Mouse (Mus musculus) granulocyte monocyte progenitor cell, adult 5-6 weeks (primary cell): ENCODE data around the gene Cox19. TPM values are rescaled to one million over a fixed set of nuclear protein-coding genes. Genes with fewer than 3 reads are reported as not detected.
A peak's percentile ranks its signal among the peaks of the same experiment; 100 is the strongest.
"Not testable (repeated sequence)": the region's sequence is repeated elsewhere in the genome, so short reads cannot be mapped to it uniquely, and the experiment has no call there.

ENCODE experiments used
- ATAC-seq: replicated peaks from 2 replicates; pipeline ENCODE4 v1.8.0; 2016; ENCODE audit warnings: mild to moderate bottlenecking, moderate TSS enrichment, inconsistent platforms; ENCODE audit not compliant: poor library complexity, severe bottlenecking
- total RNA-seq, 2 experiments: library from RNA; stranded (forward) in 1 of 2; stranded (reverse) in 1 of 2; fragments of 200-712, 200-1000 nt in 1 of 2; fragments of >200 nt in 1 of 2; fragmentation: Nextera tagmentation in 1 of 2; gene quantifications; 2 replicates each; pipeline ENCODE4 v1.2.3; 2014 to 2017

Gene Cox19
- 29.2 and 60.1 TPM in 2 replicates for total RNA-seq (2014; fragmentation: Nextera tagmentation)
- 31.4 and 35.9 TPM in 2 replicates for total RNA-seq (2017)

DNA sequence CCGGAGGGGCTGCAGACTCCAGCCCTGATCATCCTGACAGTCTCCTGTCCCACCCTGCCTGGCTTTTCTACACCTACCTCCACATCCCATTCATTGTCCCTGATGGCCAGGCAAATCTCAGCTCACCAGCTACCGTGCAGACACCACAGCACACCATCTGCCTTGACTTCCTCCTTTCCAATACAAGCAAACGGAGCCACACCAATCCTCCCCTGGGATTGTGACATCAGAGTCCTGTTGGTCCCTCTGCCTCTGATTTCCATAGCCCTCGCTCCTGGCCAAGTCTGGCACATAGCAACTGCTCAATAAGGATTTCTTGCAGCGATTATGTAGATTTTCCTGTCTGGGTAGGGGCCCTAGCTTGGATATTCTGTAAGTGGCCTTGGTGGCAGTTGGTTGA is at the start of gene Cox19:
Gene Cox19 (minus strand): TSS at position 285 of the 400 bp plus-strand sequence.
- peak; percentile 68 for ATAC-seq

GRCm38 (mm10) chr5:139399991-139400390 is 48.8 kb upstream of the Cox19 start:
- no peak for ATAC-seq

DNA sequence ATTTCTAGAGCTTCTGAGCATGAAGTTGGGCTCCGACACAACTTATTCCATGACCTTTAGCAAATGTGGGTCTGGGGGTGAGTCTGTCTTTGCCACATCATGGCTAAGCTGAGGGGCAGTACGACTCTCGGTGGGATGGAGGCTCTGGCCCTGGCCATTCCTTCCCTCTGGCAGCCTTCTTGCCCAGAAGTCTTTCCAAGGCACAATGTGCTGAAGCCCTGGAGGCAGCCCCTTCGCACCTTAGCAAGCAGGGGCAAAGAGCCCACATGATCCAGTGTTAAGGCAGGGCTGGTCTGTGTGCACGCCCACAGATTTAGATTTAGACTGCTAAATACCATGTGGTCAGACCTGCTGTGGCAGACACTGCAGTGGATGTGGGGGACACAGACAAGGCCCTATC is 47.6 kb upstream of the Cox19 start:
- ATAC-seq = no peak

DNA sequence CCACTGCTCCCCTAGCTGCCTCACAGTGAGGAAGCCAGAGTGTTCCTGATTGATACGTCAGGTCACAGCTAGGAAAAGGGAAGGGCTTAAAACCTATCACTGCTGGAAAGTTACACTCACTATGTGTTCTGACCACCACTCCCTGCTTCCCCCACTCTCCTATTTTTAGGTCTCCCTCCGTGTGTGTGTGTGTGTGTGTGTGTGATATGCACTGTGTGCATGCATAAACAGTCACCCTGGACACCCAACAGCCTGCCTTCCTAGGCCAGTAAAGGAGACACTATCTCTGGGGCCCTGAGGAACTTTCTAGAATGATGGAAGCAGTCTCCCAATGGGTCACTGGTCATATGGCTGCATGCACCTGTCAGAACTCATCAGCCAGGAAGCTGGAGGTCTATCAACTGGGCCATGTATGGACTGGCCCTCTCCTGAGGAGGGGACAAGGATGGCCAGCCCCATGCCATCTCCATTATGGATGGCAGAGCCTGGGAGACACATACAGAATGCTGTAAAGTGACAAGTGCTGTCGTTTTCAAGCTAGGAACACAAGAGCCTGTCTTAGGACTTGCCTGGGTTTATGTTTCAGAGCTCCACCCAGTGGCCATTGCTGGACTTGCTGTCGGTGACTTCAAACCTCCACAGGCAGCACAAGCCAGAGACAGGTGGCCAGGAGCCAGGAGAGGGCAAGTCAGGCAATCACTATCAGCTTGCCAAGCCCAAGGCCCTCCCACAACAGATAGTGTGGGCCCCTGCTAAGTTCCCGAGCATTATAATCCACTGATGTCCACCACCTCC is 46.9 kb upstream of the Cox19 start:
- peak; percentile 79 for ATAC-seq

GRCm38 (mm10) chr5:139397359-139397916 is 46.2 kb upstream of the Cox19 start:
- no peak for ATAC-seq

GRCm38 (mm10) chr5:139395528-139395927 is 44.3 kb upstream of the Cox19 start:
- ATAC-seq = no peak

DNA sequence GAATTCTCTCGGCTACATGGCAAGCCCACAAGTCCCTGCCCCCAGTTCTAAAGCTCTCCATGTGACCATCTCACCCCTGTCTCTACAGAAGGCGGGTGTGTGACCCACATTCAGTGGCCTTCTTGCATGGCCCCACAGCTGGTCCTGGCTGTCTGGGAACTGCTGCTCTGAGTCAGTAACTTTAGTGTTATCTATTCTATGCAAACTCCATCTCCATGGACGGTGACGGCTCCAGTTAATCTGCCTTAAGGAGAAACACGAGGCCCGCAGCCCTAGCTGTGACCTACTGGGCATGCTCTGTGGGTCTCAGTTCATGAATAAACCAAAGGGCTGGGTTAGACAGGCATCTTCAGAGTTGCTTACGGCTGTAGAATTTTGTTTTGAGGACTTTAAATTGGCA is 43.2 kb upstream of the Cox19 start:
- no peak for ATAC-seq

- ATAC-seq = no peak
These were observed 42.0 kb upstream of the Cox19 start for GRCm38 (mm10) chr5:139393197-139393588.

- no peak for ATAC-seq
These were observed 41.3 kb upstream of the Cox19 start for GRCm38 (mm10) chr5:139392219-139393196.

DNA sequence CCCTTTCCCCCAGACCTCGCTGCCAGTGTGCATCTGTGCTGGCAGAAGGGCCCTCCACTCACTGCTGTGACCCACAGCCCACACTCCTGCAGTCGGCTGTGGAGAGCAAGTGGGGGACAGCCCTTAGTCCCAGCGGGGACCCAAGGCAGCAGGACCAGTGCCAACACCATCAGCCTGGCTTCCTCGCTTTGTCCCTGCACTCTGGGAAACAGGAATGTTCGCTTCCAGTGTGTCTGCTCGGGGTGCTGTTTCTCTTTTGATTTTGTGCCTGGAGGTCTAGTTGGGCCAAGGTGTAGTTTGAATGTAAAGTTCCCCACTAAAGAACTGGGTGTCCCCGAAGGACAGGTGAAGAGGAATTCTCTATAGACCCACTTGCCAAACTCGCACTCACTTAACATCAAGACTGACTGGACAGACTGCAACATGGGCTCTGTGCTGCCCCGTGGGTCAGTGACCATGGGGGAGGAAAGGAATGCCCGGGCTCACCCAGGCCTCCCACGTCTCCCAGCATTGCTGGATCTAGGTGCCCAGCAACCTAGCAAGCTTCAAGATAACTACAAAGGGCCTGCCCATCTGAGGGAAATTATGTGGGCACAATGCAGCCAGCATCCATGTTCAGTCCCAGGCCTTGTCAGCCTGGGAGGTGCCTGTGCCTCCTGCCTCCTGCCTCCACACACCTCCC is 40.2 kb upstream of the Cox19 start:
- no peak for ATAC-seq

DNA sequence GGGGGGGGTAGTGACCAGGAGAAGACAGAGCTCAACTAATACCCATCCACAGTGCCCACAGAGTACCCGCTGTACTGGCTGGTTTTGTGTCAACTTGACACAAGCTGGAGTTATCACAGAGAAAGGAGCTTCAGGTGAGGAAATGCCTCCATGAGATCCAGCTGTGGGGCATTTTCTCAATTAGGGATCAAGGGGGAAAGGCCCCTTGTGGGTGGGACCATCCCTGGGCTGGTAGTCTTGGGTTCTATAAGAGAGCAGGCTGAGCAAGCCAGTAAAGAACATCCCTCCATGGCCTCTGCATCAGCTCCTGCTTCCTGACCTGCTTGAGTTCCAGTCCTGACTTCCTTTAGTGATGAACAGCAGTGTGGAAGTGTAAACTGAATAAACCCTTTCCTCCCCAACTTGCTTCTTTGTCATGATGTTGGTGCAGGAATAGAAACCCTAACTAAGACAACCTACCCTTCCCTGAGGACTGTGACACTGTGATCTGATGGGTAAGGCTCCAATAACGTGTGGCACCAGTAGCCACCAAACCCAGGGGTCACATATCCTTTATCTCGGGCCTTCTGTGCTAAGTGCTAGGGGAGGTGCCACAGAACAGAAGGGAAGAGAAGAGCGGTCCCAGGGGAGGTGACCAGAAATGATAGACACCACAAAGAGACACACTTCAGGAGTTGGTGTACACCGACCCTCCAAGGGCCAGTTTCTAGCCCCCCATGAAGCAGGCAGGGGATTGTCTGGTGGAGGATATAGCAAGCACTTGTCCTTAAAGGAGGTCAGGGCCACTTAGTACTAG is 39.3 kb upstream of the Cox19 start:
- not testable (repeated sequence) for ATAC-seq

DNA sequence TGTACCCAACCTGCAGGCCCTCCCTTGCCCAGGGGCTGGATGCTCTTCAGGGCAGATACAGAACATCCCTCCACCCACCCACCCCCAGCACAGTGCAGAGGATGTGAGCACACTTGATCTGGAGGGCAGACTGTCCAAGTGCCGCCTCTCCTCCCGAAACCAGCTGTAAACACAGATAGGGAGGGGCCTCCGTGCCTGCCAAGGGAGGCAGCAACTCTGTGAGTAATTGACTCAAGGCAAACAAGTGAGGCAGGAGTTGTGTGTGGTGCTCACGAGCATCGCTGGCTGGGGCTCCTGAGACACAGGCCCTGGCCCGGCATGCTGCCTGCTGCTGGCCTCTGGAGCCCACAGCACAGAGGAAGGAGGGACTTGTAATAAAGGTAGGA is 38.5 kb upstream of the Cox19 start:
- no peak for ATAC-seq

- ATAC-seq = no peak
These were observed 37.8 kb upstream of the Cox19 start for GRCm38 (mm10) chr5:139388694-139389675.

DNA sequence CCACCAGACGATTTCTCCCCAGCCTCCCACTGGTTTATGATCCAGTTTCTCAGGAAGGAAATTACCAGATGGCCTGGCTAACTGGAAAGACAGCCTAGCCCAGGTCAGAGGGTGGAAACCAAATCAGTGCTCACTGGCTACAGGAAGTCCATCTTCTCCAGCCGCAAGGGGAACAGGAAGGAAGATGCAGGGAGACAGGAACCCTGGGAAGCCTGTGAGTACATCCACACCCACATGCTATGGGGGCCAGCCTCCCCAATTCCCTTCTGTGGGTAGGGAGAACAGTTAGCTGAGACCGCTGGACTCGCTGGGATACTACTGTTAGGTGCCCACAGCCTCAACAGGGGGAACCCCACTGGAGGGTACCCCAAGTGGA is 37.0 kb upstream of the Cox19 start:
- ATAC-seq = peak; percentile 13

DNA sequence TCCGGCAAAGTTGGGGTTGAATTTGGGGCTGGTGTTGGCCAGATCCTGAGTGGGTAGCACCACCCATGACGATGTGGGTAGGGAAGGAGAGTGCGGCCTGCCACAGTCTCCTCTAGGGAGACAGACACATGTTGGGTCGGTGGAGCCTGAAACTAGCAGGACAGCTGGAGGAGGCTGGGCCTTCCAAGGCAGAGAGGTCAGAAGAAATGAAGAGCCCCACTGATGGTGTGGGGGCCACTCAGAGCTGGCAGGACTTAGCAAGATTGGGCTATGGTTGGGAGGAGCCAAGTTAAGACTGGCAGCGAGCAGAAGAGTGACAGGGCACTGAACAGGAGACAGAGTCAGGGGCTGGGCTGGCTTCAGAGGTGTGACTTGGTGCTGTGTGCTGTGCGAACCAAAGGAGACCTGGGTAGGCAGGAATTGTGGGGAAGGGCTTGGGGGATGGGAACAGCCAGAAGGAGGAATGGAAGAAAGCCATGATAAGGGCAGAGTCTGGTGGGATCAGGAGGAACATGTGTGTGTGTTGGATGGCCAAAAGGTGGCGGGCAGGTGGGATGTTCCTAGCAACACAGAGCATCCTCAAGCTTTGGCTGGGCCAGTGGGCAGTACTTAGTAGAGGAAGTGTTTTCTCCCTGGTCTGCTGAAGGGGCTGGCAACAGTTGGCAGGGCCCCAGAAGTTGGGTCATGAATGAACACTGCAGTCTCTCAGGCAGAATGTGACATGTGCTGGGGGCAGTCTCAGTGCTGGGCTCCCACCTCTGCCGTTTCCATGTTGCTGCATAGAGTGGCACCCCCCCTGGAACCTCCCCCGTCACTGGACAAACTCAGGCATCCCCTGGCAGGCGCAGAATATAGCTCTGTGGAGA is 36.3 kb upstream of the Cox19 start:
- ATAC-seq = peak; percentile 38

- ATAC-seq = no peak
These were observed 34.8 kb upstream of the Cox19 start for GRCm38 (mm10) chr5:139386047-139386446.

GRCm38 (mm10) chr5:139384531-139384930 is 33.3 kb upstream of the Cox19 start:
- ATAC-seq = no peak
